Mouse (Mus musculus): ENCODE results near the gene Smarca2. TPM values are rescaled to one million over a fixed set of nuclear protein-coding genes. Genes with fewer than 3 reads are reported as not detected.

Smarca2 gene
- total and polyA plus RNA-seq, 2 experiments from 2014 or later = 135 to 192 TPM

- no peak for DNase-seq
- Histone ChIP-seq H3K4me3 (ENCODE audit: low read depth, low read length) (no peak overlapping the region), H3K36me3 (ENCODE audit: insufficient read depth) (peaks cover 11% of the 10 kb centered on the region; the same call in 1 of the 2 replicates), H3K9me3 (ENCODE audit: low read length) (no peaks in the 10 kb centered on the region), H3K4me1 (ENCODE audit: insufficient read depth) (peaks cover 14% of the 10 kb centered on the region), H3K27me3 (ENCODE audit: insufficient read depth, low read length) (no peaks in the 10 kb centered on the region), H3K27ac (ENCODE audit: low read depth, low read length) (peak overlapping the region; percentile 97), H3K9ac (no peak overlapping the region), H3K4me2 (ENCODE audit: low read depth) (no peak overlapping the region)
- 93% methylated on average over 6 of the region's 6 CpGs for WGBS
- no peak for TF ChIP-seq CTCF (IDR thresholded peaks at IDR 0.05; ENCODE audit: low read depth)
- ATAC-seq = no peak
These were observed 163.1 kb downstream of the Smarca2 start for GRCm38 (mm10) chr19:26767941-26768340.

DNA sequence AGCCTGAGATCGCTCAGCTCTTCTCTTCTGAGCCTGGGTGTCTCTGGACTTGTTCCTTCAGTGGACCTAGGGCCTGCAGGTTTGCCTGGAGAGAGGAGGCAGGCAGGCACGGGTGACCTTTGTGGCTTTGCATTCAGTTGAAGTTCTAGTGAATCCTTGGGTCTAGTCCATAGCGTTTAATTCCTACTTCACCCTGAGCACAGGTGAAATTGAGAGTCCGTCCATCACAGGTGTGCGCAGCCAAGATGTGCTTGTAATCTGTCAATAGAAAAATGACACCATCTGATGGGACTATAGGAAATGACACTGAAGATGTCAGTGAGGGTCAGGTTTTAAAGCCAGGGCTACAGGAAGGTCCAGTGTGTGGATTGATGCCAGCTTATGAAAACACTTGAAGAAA, 164.0 kb downstream of the Smarca2 start:
- no peak for DNase-seq
- Histone ChIP-seq H3K36me3 (ENCODE audit: insufficient read depth) (peaks cover 16% of the 10 kb centered on the region), H3K4me1 (ENCODE audit: insufficient read depth) (peaks cover 14% of the 10 kb centered on the region), H3K4me3 (ENCODE audit: low read depth, low read length) (no peak overlapping the region), H3K9ac (no peak overlapping the region), H3K27ac (ENCODE audit: low read depth, low read length) (peak overlapping the region; percentile 97), H3K4me2 (ENCODE audit: low read depth) (no peak overlapping the region), H3K27me3 (ENCODE audit: insufficient read depth, low read length) (no peaks in the 10 kb centered on the region), H3K9me3 (ENCODE audit: low read length) (no peaks in the 10 kb centered on the region)
- no peak for TF ChIP-seq CTCF (IDR thresholded peaks at IDR 0.05; ENCODE audit: low read depth)
- 82% methylated on average over 5 of the region's 5 CpGs for WGBS
- ATAC-seq = no peak

- peak; percentile 89 for DNase-seq
- ATAC-seq = peak; percentile 88
- H3K4me3 ChIP-seq (ENCODE audit: low read depth, low read length) = peak overlapping the region; percentile 4; the same call in 1 of the 2 replicates
- H3K4me2 ChIP-seq (ENCODE audit: low read depth) = peak overlapping the region; percentile 48
- no peaks in the 10 kb centered on the region for H3K9me3 ChIP-seq (ENCODE audit: low read length)
- peaks cover 14% of the 10 kb centered on the region for H3K4me1 ChIP-seq (ENCODE audit: insufficient read depth)
- peaks cover 25% of the 10 kb centered on the region for H3K36me3 ChIP-seq (ENCODE audit: insufficient read depth)
- peak overlapping the region; percentile 56 for H3K9ac ChIP-seq
- H3K27me3 ChIP-seq (ENCODE audit: insufficient read depth, low read length) = no peaks in the 10 kb centered on the region
- no peak for TF ChIP-seq CTCF (IDR thresholded peaks at IDR 0.05; ENCODE audit: low read depth)
- WGBS = 9% methylated on average over 16 of the region's 16 CpGs
- peak overlapping the region; percentile 97 for H3K27ac ChIP-seq (ENCODE audit: low read depth, low read length)
These were observed 165.0 kb downstream of the Smarca2 start for GRCm38 (mm10) chr19:26769609-26770500.

GRCm38 (mm10) chr19:26770592-26770991, 165.7 kb downstream of the Smarca2 start:
- Histone ChIP-seq H3K27ac (ENCODE audit: low read depth, low read length) (peak overlapping the region; percentile 97), H3K4me2 (ENCODE audit: low read depth) (peak overlapping the region; percentile 48), H3K36me3 (ENCODE audit: insufficient read depth) (peaks cover 29% of the 10 kb centered on the region), H3K9ac (peak overlapping the region; percentile 56), H3K4me1 (ENCODE audit: insufficient read depth) (peaks cover 14% of the 10 kb centered on the region), H3K4me3 (ENCODE audit: low read depth, low read length) (no peak overlapping the region), H3K27me3 (ENCODE audit: insufficient read depth, low read length) (no peaks in the 10 kb centered on the region), H3K9me3 (ENCODE audit: low read length) (no peaks in the 10 kb centered on the region)
- no peak for TF ChIP-seq CTCF (IDR thresholded peaks at IDR 0.05; ENCODE audit: low read depth)
- WGBS = 13% methylated on average over 6 of the region's 6 CpGs
- peak; percentile 67 for ATAC-seq
- DNase-seq = no peak

GRCm38 (mm10) chr19:26772051-26772583, 167.3 kb downstream of the Smarca2 start:
- Histone ChIP-seq H3K9ac (no peak overlapping the region), H3K36me3 (ENCODE audit: insufficient read depth) (peaks cover 43% of the 10 kb centered on the region), H3K4me3 (ENCODE audit: low read depth, low read length) (no peak overlapping the region), H3K27me3 (ENCODE audit: insufficient read depth, low read length) (no peaks in the 10 kb centered on the region), H3K4me2 (ENCODE audit: low read depth) (no peak overlapping the region), H3K27ac (ENCODE audit: low read depth, low read length) (peak overlapping the region; percentile 97; the same call in 1 of the 2 replicates), H3K9me3 (ENCODE audit: low read length) (no peaks in the 10 kb centered on the region), H3K4me1 (ENCODE audit: insufficient read depth) (peaks cover 14% of the 10 kb centered on the region)
- no peak for DNase-seq
- WGBS = over 99% methylated on average over 11 of the region's 11 CpGs
- ATAC-seq = no peak
- TF ChIP-seq CTCF (IDR thresholded peaks at IDR 0.05; ENCODE audit: low read depth) = no peak

- H3K9ac ChIP-seq = no peak overlapping the region
These were observed 171.5 kb downstream of the Smarca2 start for GRCm38 (mm10) chr19:26776066-26777025.

More at GRCm38 (mm10) chr19:26776066-26777025, 171.5 kb downstream of the Smarca2 start:
- H3K4me2 ChIP-seq (ENCODE audit: low read depth) = no peak overlapping the region
- H3K36me3 ChIP-seq (ENCODE audit: insufficient read depth) = peaks cover 68% of the 10 kb centered on the region
- DNase-seq (no peak), ATAC-seq (no peak)
- no peaks in the 10 kb centered on the region for H3K4me1 ChIP-seq (ENCODE audit: insufficient read depth)
- H3K4me3 ChIP-seq (ENCODE audit: low read depth, low read length) = no peak overlapping the region
- H3K27ac ChIP-seq (ENCODE audit: low read depth, low read length) = no peak overlapping the region
- H3K27me3 ChIP-seq (ENCODE audit: insufficient read depth, low read length) = no peaks in the 10 kb centered on the region
- 89% methylated on average over 27 of the region's 27 CpGs for WGBS
- no peak for TF ChIP-seq CTCF (IDR thresholded peaks at IDR 0.05; ENCODE audit: low read depth)
- H3K9me3 ChIP-seq (ENCODE audit: low read length) = no peaks in the 10 kb centered on the region

Measured in forebrain, postnatal 0 days (tissue).